Mouse (Mus musculus): Measurements from ENCODE around the gene Cpz. TPM values are rescaled to one million over a fixed set of nuclear protein-coding genes. Genes with fewer than 3 reads are reported as not detected.

The Cpz gene
- polyA plus RNA-seq (2012; rRNA removed) (0.58 and 0.89 TPM in 2 replicates), polyA plus RNA-seq (2014; fragmentation: Nextera tagmentation; extraction: Ambion mirVana) (0.59 and 1.0 TPM in 2 replicates)

DNA sequence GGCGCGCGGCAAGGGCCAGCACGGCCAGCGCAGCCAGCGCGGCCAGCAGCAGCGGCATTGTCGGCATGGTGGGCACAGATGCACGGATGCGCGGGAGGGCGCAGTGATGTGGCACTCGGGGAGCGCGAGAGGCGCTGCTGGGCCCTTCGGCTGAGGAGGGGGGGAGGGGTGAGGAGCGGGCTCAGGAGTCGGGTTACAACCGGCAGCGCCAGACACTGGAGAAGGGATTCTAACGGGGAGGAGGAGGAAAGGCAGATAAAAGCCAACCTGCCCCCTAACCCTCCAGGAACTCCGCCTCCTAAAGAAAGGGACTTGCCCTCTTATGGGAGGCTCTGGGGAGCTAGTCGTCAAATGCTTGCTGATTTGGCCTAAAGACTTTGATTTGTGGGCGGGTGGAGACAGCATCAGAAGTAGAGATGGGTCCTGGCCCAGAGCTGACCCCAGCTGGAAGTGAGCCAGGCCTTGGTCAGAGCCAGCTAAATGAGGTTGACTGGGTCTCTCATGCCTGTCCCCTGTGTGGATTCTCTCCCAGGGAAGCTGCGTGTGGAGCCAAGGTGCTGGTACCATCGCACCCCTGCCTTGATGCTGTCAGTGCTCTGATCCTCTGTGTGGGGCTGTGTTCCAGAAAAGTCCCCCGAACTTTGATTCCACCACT is at the start of gene Cpz:
Gene Cpz (minus strand): TSS at position 230 of the 655 bp plus-strand sequence.
- no peak within 1 kb of the TSS for H3K4me2 ChIP-seq (ENCODE audit: low read depth)
- no peaks in the 10 kb centered on the region for H3K4me1 ChIP-seq (replicated peaks; ENCODE audit: control insufficient read depth in 2 of 2, insufficient read depth in 2 of 2, low read length in 1 of 2)
- H3K4me3 ChIP-seq (ENCODE audit: insufficient read depth in 1 of 2, low read depth in 2 of 2, low read length in 2 of 2) = no peak within 1 kb of the TSS
- peaks cover 22% of the 10 kb centered on the region for H3K27me3 ChIP-seq (ENCODE audit: control insufficient read depth, insufficient read depth, low read length)
- no peak within 1 kb of the TSS for H3K9ac ChIP-seq (replicated peaks)
- no peak for TF ChIP-seq EP300 (IDR thresholded peaks at IDR 0.05; ENCODE audit: low read depth)
- TF ChIP-seq CTCF (IDR thresholded peaks at IDR 0.05; ENCODE audit: low read depth) = no peak
- H3K9me3 ChIP-seq (ENCODE audit: control insufficient read depth, low read length) = no peaks in the 10 kb centered on the region
- H3K27ac ChIP-seq = no peak within 1 kb of the TSS
- H3K36me3 ChIP-seq (replicated peaks; ENCODE audit: control insufficient read depth, insufficient read depth, low read depth) = no peaks in the 10 kb centered on the region
- WGBS (ENCODE audit: insufficient replicate concordance) = 4% methylated on average over 28 of the region's 29 CpGs
- ATAC-seq (ENCODE audit: insufficient read depth) = no peak
- DNase-seq (ENCODE audit: low read depth in 3 of 3, low spot score in 3 of 3) = no peak

- H3K27me3 ChIP-seq (ENCODE audit: control insufficient read depth, insufficient read depth, low read length) = no peaks in the 10 kb centered on the region
- H3K27ac ChIP-seq = peak within 1 kb of the TSS; percentile 28
- peaks cover 5 to 6% of the 10 kb centered on the region in 2 experiments; a peak in 3 of 4 replicates for H3K4me1 ChIP-seq (replicated peaks; ENCODE audit: control insufficient read depth in 2 of 2, insufficient read depth in 2 of 2, low read length in 1 of 2)
- ATAC-seq (ENCODE audit: insufficient read depth) (peak; percentile 92), DNase-seq (ENCODE audit: low read depth in 3 of 3, low spot score in 3 of 3) (peak; percentile 73 to 75 (median 75))
- peaks cover 10% of the 10 kb centered on the region; the same call in 1 of the 2 replicates for H3K36me3 ChIP-seq (replicated peaks; ENCODE audit: control insufficient read depth, insufficient read depth, low read depth)
- TF ChIP-seq CTCF (IDR thresholded peaks at IDR 0.05; ENCODE audit: low read depth) (no peak), EP300 (IDR thresholded peaks at IDR 0.05; ENCODE audit: low read depth) (no peak)
- H3K9me3 ChIP-seq (ENCODE audit: control insufficient read depth, low read length) = no peaks in the 10 kb centered on the region
- 4% methylated on average over 56 of the region's 56 CpGs for WGBS (ENCODE audit: insufficient replicate concordance)
- H3K4me2 ChIP-seq (ENCODE audit: low read depth) = peak within 1 kb of the TSS; percentile 90
- H3K9ac ChIP-seq (replicated peaks) = peak within 1 kb of the TSS; percentile 74
- peak within 1 kb of the TSS; percentile 80 to 92 for H3K4me3 ChIP-seq (ENCODE audit: insufficient read depth in 1 of 2, low read depth in 2 of 2, low read length in 2 of 2)
These were observed 49.4 kb upstream of the Cpz start, which contains the start of gene Trmt44 for GRCm38 (mm10) chr5:35574653-35575599. Gene Trmt44, minus strand, starts transcription at chr5:35575070.

DNA sequence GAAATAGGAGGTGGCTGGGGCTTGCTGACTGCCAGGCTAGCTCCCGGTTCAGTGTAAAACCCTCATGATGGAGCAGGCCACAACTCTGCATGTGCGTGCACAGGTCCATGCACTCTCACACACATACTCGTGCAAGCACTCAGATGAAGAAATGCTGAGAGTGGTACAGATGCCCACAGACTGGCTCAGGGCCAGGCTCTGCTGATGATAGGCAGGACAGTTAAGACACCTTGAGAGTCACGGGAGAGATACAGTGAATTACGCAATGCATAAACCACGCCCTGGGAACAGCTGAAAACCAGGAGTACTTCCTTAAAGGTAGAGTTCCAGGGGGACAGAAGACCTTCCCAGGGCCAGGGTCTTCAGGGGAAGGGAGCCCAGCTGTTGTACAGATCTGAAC is 46.0 kb upstream of the Cpz start:
- Histone ChIP-seq H3K36me3 (replicated peaks; ENCODE audit: control insufficient read depth, insufficient read depth, low read depth) (peaks cover 13% of the 10 kb centered on the region), H3K4me1 (replicated peaks; ENCODE audit: control insufficient read depth in 2 of 2, insufficient read depth in 2 of 2, low read length in 1 of 2) (peaks cover 5 to 6% of the 10 kb centered on the region in 2 experiments; a peak in 3 of 4 replicates), H3K27me3 (ENCODE audit: control insufficient read depth, insufficient read depth, low read length) (no peaks in the 10 kb centered on the region), H3K4me3 (ENCODE audit: insufficient read depth in 1 of 2, low read depth in 2 of 2, low read length in 2 of 2) (no peak overlapping the region), H3K4me2 (ENCODE audit: low read depth) (no peak overlapping the region), H3K9ac (replicated peaks) (no peak overlapping the region), H3K9me3 (ENCODE audit: control insufficient read depth, low read length) (no peaks in the 10 kb centered on the region), H3K27ac (no peak overlapping the region)
- TF ChIP-seq CTCF (IDR thresholded peaks at IDR 0.05; ENCODE audit: low read depth) (no peak), EP300 (IDR thresholded peaks at IDR 0.05; ENCODE audit: low read depth) (no peak)
- no peak for DNase-seq (ENCODE audit: low read depth in 3 of 3, low spot score in 3 of 3)
- WGBS (ENCODE audit: insufficient replicate concordance) = 67% methylated on average over 6 of the region's 6 CpGs
- no peak for ATAC-seq (ENCODE audit: insufficient read depth)

GRCm38 (mm10) chr5:35566632-35567031 is 41.1 kb upstream of the Cpz start:
- Histone ChIP-seq H3K27me3 (ENCODE audit: control insufficient read depth, insufficient read depth, low read length) (no peaks in the 10 kb centered on the region), H3K4me3 (ENCODE audit: insufficient read depth in 1 of 2, low read depth in 2 of 2, low read length in 2 of 2) (no peak overlapping the region), H3K9me3 (ENCODE audit: control insufficient read depth, low read length) (no peaks in the 10 kb centered on the region), H3K4me2 (ENCODE audit: low read depth) (no peak overlapping the region), H3K36me3 (replicated peaks; ENCODE audit: control insufficient read depth, insufficient read depth, low read depth) (peaks cover 25% of the 10 kb centered on the region), H3K9ac (replicated peaks) (no peak overlapping the region), H3K27ac (no peak overlapping the region), H3K4me1 (replicated peaks; ENCODE audit: control insufficient read depth in 2 of 2, insufficient read depth in 2 of 2, low read length in 1 of 2) (no peaks in the 10 kb centered on the region)
- TF ChIP-seq EP300 (IDR thresholded peaks at IDR 0.05; ENCODE audit: low read depth) (no peak), CTCF (IDR thresholded peaks at IDR 0.05; ENCODE audit: low read depth) (no peak)
- WGBS (ENCODE audit: insufficient replicate concordance) = 81% methylated on average over 4 of the region's 4 CpGs
- no peak for DNase-seq (ENCODE audit: low read depth in 3 of 3, low spot score in 3 of 3)
- ATAC-seq (ENCODE audit: insufficient read depth) = no peak

GRCm38 (mm10) chr5:35565217-35565616 is 39.7 kb upstream of the Cpz start:
- H3K4me3 ChIP-seq (ENCODE audit: insufficient read depth in 1 of 2, low read depth in 2 of 2, low read length in 2 of 2) = no peak overlapping the region
- no peaks in the 10 kb centered on the region for H3K27me3 ChIP-seq (ENCODE audit: control insufficient read depth, insufficient read depth, low read length)
- no peak for DNase-seq (ENCODE audit: low read depth in 3 of 3, low spot score in 3 of 3)
- WGBS (ENCODE audit: insufficient replicate concordance) = 62% methylated on average over 9 of the region's 9 CpGs
- TF ChIP-seq EP300 (IDR thresholded peaks at IDR 0.05; ENCODE audit: low read depth) = no peak
- no peak for TF ChIP-seq CTCF (IDR thresholded peaks at IDR 0.05; ENCODE audit: low read depth)
- no peaks in the 10 kb centered on the region for H3K4me1 ChIP-seq (replicated peaks; ENCODE audit: control insufficient read depth in 2 of 2, insufficient read depth in 2 of 2, low read length in 1 of 2)
- H3K9me3 ChIP-seq (ENCODE audit: control insufficient read depth, low read length) = no peaks in the 10 kb centered on the region
- peaks cover 18% of the 10 kb centered on the region for H3K36me3 ChIP-seq (replicated peaks; ENCODE audit: control insufficient read depth, insufficient read depth, low read depth)
- H3K4me2 ChIP-seq (ENCODE audit: low read depth) = no peak overlapping the region
- H3K27ac ChIP-seq = no peak overlapping the region
- H3K9ac ChIP-seq (replicated peaks) = no peak overlapping the region
- ATAC-seq (ENCODE audit: insufficient read depth) = no peak

Data from liver, embryonic 14.5 days (tissue).